Mouse (Mus musculus) midbrain, embryonic 10.5 days (tissue): ENCODE data around the gene Sat2. TPM values are rescaled to one million over a fixed set of nuclear protein-coding genes. Genes with fewer than 3 reads are reported as not detected.
"Not testable (repeated sequence)": the region's sequence is repeated elsewhere in the genome, so short reads cannot be mapped to it uniquely, and the experiment has no call there.

Source experiments
- DNase-seq: peaks from one replicate; pipeline ENCODE4 v3.0.0-alpha.2; 2017; ENCODE audit warnings: low spot score
- H3K27ac ChIP-seq: fragments of 300-500 bp; sonication (generic); replicated peaks from 2 replicates; pipeline ENCODE4 v1.5.1; 2016; ENCODE audit warnings: mild to moderate bottlenecking
- H3K27me3 ChIP-seq: fragments of 300-500 bp; sonication (generic); 2 replicates; pipeline ENCODE4 v1.6.1; 2016; ENCODE audit warnings: low read depth, mild to moderate bottlenecking; ENCODE audit not compliant: poor library complexity, severe bottlenecking
- H3K36me3 ChIP-seq: fragments of 300-500 bp; sonication (generic); 2 replicates; pipeline ENCODE4 v1.6.1; 2016; ENCODE audit warnings: mild to moderate bottlenecking, moderate library complexity
- H3K4me1 ChIP-seq: fragments of 300-500 bp; sonication (generic); 2 replicates; pipeline ENCODE4 v1.6.1; 2016
- H3K4me3 ChIP-seq: fragments of 300-500 bp; sonication (generic); 2 replicates; pipeline ENCODE4 v1.5.1; 2016; ENCODE audit warnings: mild to moderate bottlenecking, moderate library complexity
- H3K9me3 ChIP-seq: fragments of 300-500 bp; sonication (generic); replicated peaks from 2 replicates; pipeline ENCODE4 v1.6.1; 2016; ENCODE audit warnings: mild to moderate bottlenecking
- WGBS: fragments of 180-500 bp; shearing (Covaris S2); methylation state at CpG from one replicate; pipeline ENCODE4 v1.1.7; 2016; 5-methylcytosine and 5-hydroxymethylcytosine counted together
- polyA plus RNA-seq: library from polyadenylated mRNA; unstranded; fragments of >200 nt; fragmentation: Nextera tagmentation; extraction: Ambion mirVana; gene quantifications from 2 replicates; pipeline ENCODE4 v1.2.1, GENCODE M21; 2016

The Sat2 gene
- polyA plus RNA-seq, 1 experiment from 2014 or later: 16.1 TPM

- Histone ChIP-seq H3K27me3 (peaks cover 38% of the 10 kb centered on the region), H3K36me3 (0 out of 2 replicates have a peak, but pooled peaks cover 4% of the 10 kb centered on the region), H3K9me3 (no peaks in the 10 kb centered on the region), H3K4me1 (peaks cover 33% of the 10 kb centered on the region), H3K4me3 (peak overlapping the region; percentile 71), H3K27ac (peak overlapping the region; percentile 83)
- DNase-seq: peak; percentile 47
- WGBS: under 1% methylated on average over 73 of the region's 73 CpGs
Measured at GRCm38 (mm10) chr11:69604795-69605664, 16.8 kb upstream of the Sat2 start.

GRCm38 (mm10) chr11:69605726-69606490 lies 15.9 kb upstream of the Sat2 start, which contains the start of gene Atp1b2:
TSS of gene Atp1b2 (minus strand) at chr11:69605942.
- Histone ChIP-seq H3K4me3 (peak within 1 kb of the TSS; percentile 71), H3K4me1 (peaks cover 24% of the 10 kb centered on the region), H3K36me3 (0 out of 2 replicates have a peak, but pooled peaks cover 3% of the 10 kb centered on the region), H3K9me3 (no peaks in the 10 kb centered on the region), H3K27me3 (peaks cover 38% of the 10 kb centered on the region), H3K27ac (peak within 1 kb of the TSS; percentile 83)
- DNase-seq: peak; percentile 78
- WGBS: 4% methylated on average over 32 of the region's 32 CpGs

- no peaks in the 10 kb centered on the region for H3K36me3 ChIP-seq
- peaks cover 38% of the 10 kb centered on the region for H3K27me3 ChIP-seq
- WGBS: 67% methylated on average over 2 of the region's 2 CpGs
- no peak for DNase-seq
- peaks cover 21% of the 10 kb centered on the region for H3K4me1 ChIP-seq
- no peaks in the 10 kb centered on the region for H3K9me3 ChIP-seq
- peak overlapping the region; percentile 71 for H3K4me3 ChIP-seq
- H3K27ac ChIP-seq: peak overlapping the region; percentile 83
Measured at GRCm38 (mm10) chr11:69606491-69606795, 15.4 kb upstream of the Sat2 start.

- H3K27ac ChIP-seq: no peak overlapping the region
- H3K9me3 ChIP-seq: no peaks in the 10 kb centered on the region
- H3K4me1 ChIP-seq: peaks cover 21% of the 10 kb centered on the region
- WGBS: 84% methylated on average over 2 of the region's 2 CpGs
- H3K27me3 ChIP-seq: peaks cover 38% of the 10 kb centered on the region
- no peak for DNase-seq
- H3K4me3 ChIP-seq: 0 out of 2 replicates have a peak overlapping the region, but pooled peaks have one; percentile 71
- no peaks in the 10 kb centered on the region for H3K36me3 ChIP-seq
Measured at GRCm38 (mm10) chr11:69606832-69607231, 15.0 kb upstream of the Sat2 start.

- Histone ChIP-seq H3K4me1 (peaks cover 25% of the 10 kb centered on the region), H3K27me3 (peaks cover 23% of the 10 kb centered on the region), H3K27ac (no peak overlapping the region), H3K9me3 (no peaks in the 10 kb centered on the region), H3K4me3 (no peak overlapping the region), H3K36me3 (no peaks in the 10 kb centered on the region)
- no peak for DNase-seq
- 94% methylated on average over 3 of the region's 3 CpGs for WGBS
Measured at GRCm38 (mm10) chr11:69608525-69608924, 13.3 kb upstream of the Sat2 start.

GRCm38 (mm10) chr11:69609416-69609815 lies 12.4 kb upstream of the Sat2 start:
- no peak overlapping the region for H3K4me3 ChIP-seq
- peaks cover 29% of the 10 kb centered on the region for H3K4me1 ChIP-seq
- no peak for DNase-seq
- H3K36me3 ChIP-seq: no peaks in the 10 kb centered on the region
- peaks cover 16% of the 10 kb centered on the region for H3K27me3 ChIP-seq
- H3K27ac ChIP-seq: no peak overlapping the region
- H3K9me3 ChIP-seq: no peaks in the 10 kb centered on the region
- 65% methylated on average over 7 of the region's 7 CpGs for WGBS

- peaks cover 17% of the 10 kb centered on the region for H3K4me1 ChIP-seq
- H3K36me3 ChIP-seq: no peaks in the 10 kb centered on the region
- no peak for DNase-seq
- WGBS: 67% methylated on average over 4 of the region's 4 CpGs
- H3K9me3 ChIP-seq: no peaks in the 10 kb centered on the region
- H3K4me3 ChIP-seq: no peak overlapping the region
- H3K27ac ChIP-seq: no peak overlapping the region
- H3K27me3 ChIP-seq: peaks cover 19% of the 10 kb centered on the region
Measured at GRCm38 (mm10) chr11:69610899-69611298, 10.9 kb upstream of the Sat2 start.

GRCm38 (mm10) chr11:69613553-69614256 lies 8.1 kb upstream of the Sat2 start:
- H3K4me3 ChIP-seq: peak overlapping the region; percentile 36
- H3K4me1 ChIP-seq: peaks cover 20% of the 10 kb centered on the region
- no peaks in the 10 kb centered on the region for H3K36me3 ChIP-seq
- H3K27me3 ChIP-seq: peaks cover 29% of the 10 kb centered on the region
- peak; percentile 84 for DNase-seq
- H3K27ac ChIP-seq: peak overlapping the region; percentile 78
- WGBS: 6% methylated on average over 19 of the region's 19 CpGs
- no peaks in the 10 kb centered on the region for H3K9me3 ChIP-seq

GRCm38 (mm10) chr11:69614257-69614588 lies 7.6 kb upstream of the Sat2 start:
- peaks cover 20% of the 10 kb centered on the region for H3K4me1 ChIP-seq
- not testable (repeated sequence) for DNase-seq, H3K36me3 ChIP-seq, H3K9me3 ChIP-seq
- peak overlapping the region; percentile 78; the same call in 1 of the 2 replicates for H3K27ac ChIP-seq
- peaks cover 29% of the 10 kb centered on the region for H3K27me3 ChIP-seq
- WGBS: 53% methylated on average over 11 of the region's 11 CpGs
- peak overlapping the region; percentile 36 for H3K4me3 ChIP-seq

- DNase-seq: no peak
Measured at GRCm38 (mm10) chr11:69616781-69617180, 5.0 kb upstream of the Sat2 start.

GRCm38 (mm10) chr11:69617805-69618204 lies 4.0 kb upstream of the Sat2 start, which contains the start of gene Shbg:
TSS of gene Shbg (minus strand) at chr11:69617905.
- Histone ChIP-seq H3K27me3 (peaks cover 29% of the 10 kb centered on the region), H3K36me3 (no peaks in the 10 kb centered on the region), H3K4me1 (peaks cover 35% of the 10 kb centered on the region), H3K4me3 (no peak within 1 kb of the TSS), H3K27ac (no peak within 1 kb of the TSS), H3K9me3 (no peaks in the 10 kb centered on the region)
- 74% methylated on average over 5 of the region's 5 CpGs for WGBS
- no peak for DNase-seq

More at GRCm38 (mm10) chr11:69616781-69617180, 5.0 kb upstream of the Sat2 start:
- Histone ChIP-seq H3K4me1 (peaks cover 25% of the 10 kb centered on the region), H3K9me3 (no peaks in the 10 kb centered on the region), H3K27me3 (peaks cover 29% of the 10 kb centered on the region), H3K27ac (no peak overlapping the region), H3K4me3 (no peak overlapping the region), H3K36me3 (no peaks in the 10 kb centered on the region)
- WGBS: 49% methylated on average over 10 of the region's 10 CpGs

GRCm38 (mm10) chr11:69620394-69621081 lies 1.3 kb upstream of the Sat2 start:
- Histone ChIP-seq H3K4me3 (no peak overlapping the region), H3K27me3 (peaks cover 18% of the 10 kb centered on the region), H3K27ac (peak overlapping the region; percentile 93; the same call in 1 of the 2 replicates), H3K36me3 (no peaks in the 10 kb centered on the region), H3K4me1 (peaks cover 29% of the 10 kb centered on the region), H3K9me3 (no peaks in the 10 kb centered on the region)
- WGBS: 89% methylated on average over 7 of the region's 7 CpGs
- DNase-seq: no peak
